Mouse (Mus musculus) spleen, embryonic (tissue): ENCODE measurements at regions not wholly inside any gene's neighbourhood (a gene's known extent, or its start where the extent isn't known, plus 50 kb on each side); places are given as distances from the start of the nearest gene placed in this dataset.

Source experiments
- CTCF ChIA-PET: fragments of 350-600 bp; sonication (Branson Sonifier 250); formaldehyde crosslinking; loops from one replicate; lab custom pipeline; 2022; lab: Charles Lee

GRCm38 (mm10) chr12:17481687-17482086 lies 62.9 kb upstream of the Odc1 start:
- CTCF ChIA-PET = no interaction called here

- CTCF ChIA-PET = no interaction called here
Measured at GRCm38 (mm10) chr12:17482196-17482595, 62.4 kb upstream of the Odc1 start.

- CTCF ChIA-PET = interaction anchor here (0.7 kb wide), 1 partner anchor 34 kb away, joined by 8 read pairs; no protein-coding TSS in a partner anchor
Measured at GRCm38 (mm10) chr12:17484448-17484847, 60.1 kb upstream of the Odc1 start.

GRCm38 (mm10) chr12:17486062-17486770 lies 58.4 kb upstream of the Odc1 start:
- CTCF ChIA-PET = no interaction called here

- CTCF ChIA-PET = no interaction called here
Measured at GRCm38 (mm10) chr12:17487336-17487735, 57.3 kb upstream of the Odc1 start.

GRCm38 (mm10) chr12:17488203-17488602 lies 56.4 kb upstream of the Odc1 start:
- CTCF ChIA-PET = interaction anchor here (0.7 kb wide), 1 partner anchor 56 kb away, joined by 7 read pairs; the partner anchor contains the start of gene Odc1

- CTCF ChIA-PET = no interaction called here
Measured at GRCm38 (mm10) chr12:17489971-17490370, 54.6 kb upstream of the Odc1 start.

- CTCF ChIA-PET = no interaction called here
Measured at GRCm38 (mm10) chr12:17492574-17492973, 52.0 kb upstream of the Odc1 start.

- CTCF ChIA-PET = no interaction called here
Measured at GRCm38 (mm10) chr12:17493053-17493452, 51.5 kb upstream of the Odc1 start.

- CTCF ChIA-PET = no interaction called here
Measured at GRCm38 (mm10) chr12:17493810-17494209, 50.8 kb upstream of the Odc1 start.
